Mouse (Mus musculus) ovary, adult 18-20 months (tissue): Measurements from ENCODE around the gene Usp6nl.

Source experiments
- DNase-seq: peaks from one replicate; pipeline ENCODE4 v3.0.0; 2022; ENCODE audit warnings: low spot score, mixed read lengths

The Usp6nl gene

DNA sequence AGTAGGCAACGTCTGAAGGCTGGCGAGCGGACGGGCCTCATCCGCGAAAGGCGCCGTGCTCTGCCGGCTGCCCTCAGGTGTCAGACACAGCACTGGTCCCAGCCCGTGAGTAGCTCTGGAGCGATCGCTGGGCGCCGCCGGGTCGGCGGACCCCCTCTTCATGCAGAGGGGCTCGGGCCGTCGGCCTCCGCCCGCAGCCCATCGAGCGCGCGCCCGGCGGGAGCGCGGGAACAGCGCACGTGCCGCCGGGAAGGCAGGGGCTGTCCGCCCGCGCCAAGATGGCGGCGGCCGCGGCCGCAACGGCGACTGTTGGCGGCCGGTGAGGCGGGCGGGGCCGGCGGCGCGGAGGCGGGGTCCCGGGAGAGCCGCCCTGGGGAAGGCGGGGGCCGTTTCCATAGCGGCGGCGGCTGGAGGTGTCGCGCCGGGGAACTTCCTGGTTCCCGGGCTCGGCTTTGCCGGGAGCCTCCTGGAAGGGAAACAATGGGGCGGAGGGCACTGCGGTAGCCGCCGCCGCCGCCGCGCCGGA, at the start of gene Usp6nl:
Gene Usp6nl, plus strand, starts transcription at position 292 of the 526 bp plus-strand sequence.
- DNase-seq: peak; percentile 88

DNA sequence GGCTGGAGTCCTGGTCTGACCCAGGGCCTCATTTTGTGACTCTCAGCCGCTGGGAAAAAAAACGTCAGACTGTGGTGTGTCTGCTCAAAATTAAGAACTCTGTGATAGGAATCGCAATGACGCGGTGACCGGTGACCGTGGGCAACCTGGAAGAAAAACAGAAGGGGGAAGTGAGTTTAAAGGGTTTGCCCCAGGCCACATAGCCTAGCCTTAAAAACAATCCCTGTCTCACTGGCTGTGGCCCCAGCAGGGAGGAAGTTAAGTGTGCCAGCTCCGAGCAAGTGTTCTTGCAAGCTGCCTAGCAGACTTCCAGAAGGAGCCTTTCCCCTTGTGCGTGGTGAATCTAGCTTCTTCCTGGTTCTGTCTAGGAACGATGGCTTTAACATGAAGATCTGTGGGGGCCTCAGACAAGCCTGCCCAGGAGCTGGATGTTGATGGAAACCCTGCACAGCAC, 49.0 kb upstream of the Usp6nl start:
- no peak for DNase-seq

DNA sequence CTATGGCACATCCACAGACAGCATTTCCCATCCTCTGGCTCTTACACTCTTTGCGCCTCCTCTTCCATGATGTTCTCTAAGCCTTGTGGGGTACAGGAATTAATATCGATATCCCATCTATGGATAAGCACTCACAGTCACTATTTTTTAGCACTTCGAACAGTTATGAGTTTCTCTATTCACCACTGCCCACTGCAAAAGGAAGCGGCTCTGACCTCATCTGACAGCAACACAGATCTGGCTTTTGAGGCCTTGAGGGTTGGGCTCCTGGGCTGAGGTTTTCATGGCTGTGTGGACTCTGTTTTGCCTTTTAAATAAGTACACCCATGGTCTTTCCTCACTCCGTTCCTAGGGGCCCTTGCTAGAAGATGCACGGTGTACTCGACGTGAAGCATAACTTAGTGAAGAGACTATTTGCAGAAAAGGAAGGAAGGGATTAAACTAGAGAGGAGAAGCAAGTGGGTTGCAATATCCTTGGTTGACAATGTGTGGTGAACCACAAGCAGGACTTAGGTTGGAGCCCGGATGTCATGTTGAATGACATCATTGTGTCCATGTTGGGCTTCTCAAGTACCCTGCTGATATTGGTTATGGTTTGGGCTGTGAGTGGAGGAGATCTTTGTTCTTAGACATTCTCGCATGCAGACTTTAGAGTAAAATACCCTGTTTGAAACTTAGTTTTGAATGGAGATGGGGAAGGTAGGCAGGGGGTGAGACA, 43.5 kb upstream of the Usp6nl start:
- DNase-seq: no peak

DNA sequence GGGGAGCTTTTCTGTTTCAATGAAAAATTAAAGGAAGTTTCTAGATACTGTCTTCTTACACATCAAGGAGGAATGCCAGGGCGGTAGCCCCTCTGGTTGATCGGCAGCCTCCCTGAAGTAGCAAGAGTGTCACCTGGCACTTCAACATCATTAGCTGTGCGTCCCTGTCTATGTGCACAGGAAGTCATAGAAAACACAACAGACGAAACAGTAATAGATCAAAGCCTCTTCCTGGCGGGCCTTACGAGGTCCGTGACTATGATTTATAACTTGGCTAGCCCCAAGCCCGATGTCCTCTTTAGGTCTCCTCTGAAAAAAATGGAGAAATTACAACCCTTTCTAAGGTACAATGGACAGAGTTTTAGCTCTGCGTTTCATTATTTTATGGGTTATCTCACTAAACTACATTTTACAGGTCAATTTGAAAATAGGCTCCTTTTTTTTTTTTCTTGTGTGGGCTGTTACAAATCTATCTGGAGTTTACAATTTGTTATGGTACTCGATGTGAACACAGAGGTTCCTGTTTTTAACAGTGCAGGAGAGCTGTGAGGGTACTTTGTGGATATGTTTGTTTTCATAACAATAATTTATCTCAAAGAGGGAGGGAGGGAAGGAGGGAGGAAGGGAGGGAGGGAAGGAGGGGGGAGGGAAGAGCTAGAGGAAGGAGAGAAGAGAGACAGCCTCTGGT, 42.7 kb upstream of the Usp6nl start:
- DNase-seq: no peak

DNA sequence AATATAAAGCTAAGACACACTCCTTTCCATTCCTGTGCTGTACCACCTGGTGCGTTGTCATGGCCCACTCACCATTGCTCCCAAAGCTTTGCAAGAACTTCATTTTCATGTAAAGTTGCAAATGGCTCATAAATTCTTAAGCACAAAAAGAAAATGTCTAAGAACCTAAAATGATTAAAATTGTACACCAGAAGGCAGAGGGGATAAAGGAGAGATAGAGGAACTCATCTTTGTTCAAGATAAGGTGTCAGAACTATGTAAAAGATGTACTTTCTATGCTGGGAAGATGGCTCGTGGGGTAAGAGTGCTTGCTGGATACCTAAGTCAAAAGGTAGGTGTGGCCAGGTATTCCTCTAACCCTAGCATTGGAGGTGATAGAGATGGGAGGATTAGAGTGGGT, 38.9 kb upstream of the Usp6nl start:
- DNase-seq: no peak

DNA sequence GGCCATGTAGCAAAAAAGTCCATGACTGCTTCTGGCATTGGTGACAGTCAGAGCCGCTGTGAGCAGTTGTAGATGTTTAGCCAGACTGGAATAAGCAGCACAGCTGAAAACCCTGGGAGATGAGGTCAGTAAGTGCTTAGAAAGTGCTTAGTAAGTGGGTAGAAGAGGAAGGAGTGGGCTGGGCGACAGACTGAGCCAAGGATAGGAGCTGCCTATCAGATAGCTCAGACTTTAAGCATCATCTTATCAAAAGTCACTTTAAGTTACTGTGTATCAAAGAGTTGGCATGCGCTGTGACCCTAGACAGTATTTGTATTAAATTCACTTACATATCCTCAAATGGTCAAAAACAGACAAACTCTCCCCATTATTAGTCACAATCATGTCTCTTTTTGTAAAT, 37.7 kb upstream of the Usp6nl start:
- DNase-seq: no peak

DNA sequence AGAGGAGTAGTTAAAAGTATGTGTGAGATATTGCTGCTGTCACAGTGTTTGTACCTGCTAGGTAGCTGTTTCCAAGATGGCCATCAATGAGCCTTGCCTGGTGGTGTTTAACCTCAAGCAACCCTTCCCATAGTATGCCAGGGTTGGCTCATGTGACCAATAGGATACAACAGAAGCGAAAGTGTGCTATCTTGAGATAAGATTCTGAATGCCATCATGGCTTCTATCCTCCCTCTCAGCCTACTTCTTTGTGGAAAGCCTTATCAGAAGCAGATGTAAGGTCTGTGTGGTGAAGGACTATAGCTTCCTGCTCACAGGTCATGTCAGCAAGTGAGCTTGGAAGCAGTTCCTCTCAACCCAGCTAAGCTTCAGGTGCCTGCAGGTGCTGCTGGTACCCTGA, 36.7 kb upstream of the Usp6nl start:
- no peak for DNase-seq

DNA sequence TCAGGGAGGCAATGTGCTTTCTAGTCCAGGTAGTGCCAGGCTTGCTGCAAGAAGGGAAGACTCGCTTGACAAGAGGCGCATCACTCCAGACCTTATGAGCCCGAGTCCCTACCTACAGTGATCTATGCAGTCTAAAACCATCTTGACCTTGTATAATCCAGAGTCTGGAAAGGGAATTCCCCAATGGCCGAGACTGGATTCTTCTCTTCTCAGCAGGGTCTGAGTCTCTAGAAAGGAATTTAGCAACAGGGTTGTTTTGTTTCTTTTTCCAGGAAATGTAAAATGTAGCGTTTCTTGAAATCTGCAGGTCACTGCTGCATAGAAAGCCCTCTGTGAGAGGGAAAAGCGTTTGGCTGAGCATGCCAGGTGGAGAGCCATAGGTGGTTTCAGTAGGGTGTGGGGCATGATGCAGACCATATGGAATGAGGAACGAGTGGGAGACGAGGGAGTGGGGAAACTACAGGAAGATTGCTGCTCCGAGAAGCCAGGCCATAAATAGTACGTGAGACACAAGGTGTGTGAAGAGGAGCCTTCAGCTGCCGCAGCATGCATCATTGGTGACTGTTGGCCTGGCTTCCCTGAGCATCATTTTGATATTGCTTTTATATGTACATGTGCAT, 28.5 kb upstream of the Usp6nl start:
- no peak for DNase-seq

DNA sequence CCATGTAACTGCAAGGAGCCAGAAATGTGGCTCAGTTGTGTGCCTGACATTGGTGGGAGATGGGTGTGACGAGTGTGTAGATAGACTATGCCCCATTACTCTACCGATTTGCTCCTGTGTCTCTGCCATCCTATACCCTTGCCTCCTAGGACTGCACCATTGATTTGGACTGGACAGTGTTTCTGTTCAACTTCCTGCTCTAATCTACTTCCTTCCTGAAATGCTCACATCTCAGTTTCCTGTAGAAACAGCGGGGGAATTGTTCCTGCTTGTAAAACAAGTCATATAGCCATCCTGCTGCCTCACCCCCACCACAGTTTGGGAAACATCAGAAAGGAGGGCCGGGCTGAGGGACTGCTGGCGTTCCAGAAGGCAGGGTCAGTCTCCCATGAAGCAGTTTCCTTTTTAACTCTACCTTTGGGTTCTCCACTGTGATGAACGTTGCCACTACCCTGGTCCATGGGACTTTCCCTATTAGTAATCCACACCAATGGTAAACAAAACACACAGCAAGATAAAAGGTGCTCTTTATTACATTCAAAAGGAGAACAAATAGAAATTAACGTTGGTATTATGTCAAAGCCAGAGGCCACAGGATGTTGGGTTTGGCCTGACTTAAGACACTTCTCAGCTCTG, 27.4 kb upstream of the Usp6nl start:
- no peak for DNase-seq

DNA sequence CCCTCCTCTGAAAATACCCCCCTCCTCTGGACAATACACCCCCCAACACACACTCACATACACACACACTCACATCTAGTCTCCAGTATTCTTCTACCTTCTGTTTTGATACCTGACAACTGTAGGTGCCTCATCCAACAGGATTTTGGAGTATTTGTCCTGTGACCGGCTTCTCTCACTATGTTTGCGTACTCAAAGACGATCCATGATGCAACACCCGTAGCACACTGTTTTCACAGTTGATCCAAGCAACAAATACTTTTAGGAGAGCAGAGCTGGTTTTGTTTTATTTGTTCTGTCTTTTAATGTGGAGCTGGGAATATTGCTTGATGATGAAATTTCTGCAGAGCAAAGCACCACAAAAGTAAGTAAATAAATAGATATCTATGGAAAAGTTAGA, 17.7 kb upstream of the Usp6nl start:
- no peak for DNase-seq

DNA sequence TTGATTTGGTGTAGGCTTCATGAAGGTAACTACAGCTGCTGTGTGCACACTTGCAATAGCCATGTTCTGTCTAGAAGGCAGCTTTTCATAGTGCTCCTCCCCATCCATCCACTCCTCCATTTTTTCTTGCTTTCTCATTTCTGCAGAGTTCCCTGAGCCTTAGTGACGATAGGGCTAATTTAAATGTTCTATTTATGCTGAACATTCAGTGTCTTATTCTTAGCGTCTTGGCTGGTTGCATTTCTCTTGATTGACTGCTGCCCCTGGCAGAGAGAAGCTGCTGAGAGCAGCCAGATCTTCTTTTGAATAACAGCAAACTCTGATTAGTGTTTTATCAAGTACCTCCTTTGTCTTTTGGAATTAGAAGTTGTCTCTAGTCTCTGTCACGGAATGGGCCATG, 15.6 kb upstream of the Usp6nl start:
- no peak for DNase-seq

DNA sequence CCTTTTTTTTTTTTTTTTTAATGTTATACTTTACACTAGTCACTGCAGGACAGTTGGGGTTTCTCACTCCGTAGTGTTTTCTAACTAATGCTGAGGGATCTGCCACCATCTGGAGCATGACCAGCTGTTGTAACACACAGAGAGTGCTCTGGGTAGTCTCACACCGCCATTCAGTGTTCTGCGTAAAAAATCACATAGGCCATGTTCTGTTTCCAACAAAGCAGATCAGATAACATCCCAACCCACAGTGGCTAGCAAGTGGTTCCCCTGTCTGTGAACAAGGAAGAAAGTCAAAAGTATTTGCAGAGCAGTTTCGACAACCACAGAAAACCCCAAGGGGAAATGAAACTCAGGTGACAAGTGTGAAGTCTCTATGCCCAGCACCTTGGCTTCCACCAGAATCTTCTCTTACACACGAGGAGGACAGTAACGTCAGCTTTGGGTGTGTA, 13.1 kb upstream of the Usp6nl start:
- DNase-seq: no peak

DNA sequence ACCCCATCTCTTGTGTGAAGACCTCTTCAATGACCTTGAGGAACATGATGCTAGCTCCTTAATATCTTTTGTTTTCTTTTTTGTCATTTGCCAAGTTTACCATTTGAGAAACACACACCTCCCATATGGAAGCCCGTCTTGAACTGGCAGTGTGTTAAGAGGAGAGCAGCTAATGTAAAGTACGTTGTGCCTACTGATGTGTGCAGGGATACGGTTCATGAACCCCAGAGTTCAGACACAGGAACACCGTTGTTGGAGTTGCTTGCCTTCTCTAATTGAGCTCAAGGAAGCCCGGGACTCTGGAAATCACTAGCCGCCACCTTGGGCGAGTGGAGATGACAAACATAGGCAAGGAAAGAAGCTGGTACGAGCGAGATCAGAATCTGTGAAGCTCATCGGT, 9.7 kb upstream of the Usp6nl start:
- no peak for DNase-seq

DNA sequence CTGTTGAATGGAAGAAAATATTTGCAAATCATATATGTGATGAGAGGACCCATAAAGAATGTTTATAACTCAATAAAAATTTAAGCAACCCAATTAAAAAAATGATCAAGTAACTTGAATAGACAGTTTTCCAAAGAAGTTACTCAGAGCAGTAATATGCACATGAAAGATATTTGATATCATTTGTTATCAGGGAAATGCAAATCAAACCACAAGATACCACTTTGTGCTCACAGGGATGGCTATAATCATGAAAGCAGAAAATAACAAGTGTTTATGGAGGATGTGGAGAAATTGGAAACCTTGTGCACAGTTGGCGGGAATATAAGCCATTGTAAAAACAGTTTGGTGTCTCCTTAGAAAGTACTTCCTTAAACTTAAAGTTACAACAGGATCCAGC, 8.7 kb upstream of the Usp6nl start:
- no peak for DNase-seq

DNA sequence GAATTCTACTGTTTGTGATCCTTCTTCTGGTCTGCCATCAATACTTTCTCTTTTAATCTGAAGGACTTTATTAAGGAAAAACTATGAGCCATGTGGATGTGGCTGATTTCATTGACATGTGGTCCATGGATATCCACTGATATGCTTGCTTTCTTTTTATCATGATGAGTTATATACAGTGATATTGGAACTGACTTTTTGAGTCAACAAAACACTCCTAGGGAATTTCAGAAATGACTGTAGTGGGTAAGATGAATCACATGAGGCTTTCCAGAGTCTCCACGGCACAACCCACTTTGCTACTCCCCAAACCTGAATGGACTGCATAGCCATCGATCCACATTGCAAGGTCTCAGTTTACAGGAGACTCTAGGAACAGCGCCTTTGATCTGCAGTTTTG, 2.3 kb upstream of the Usp6nl start:
- no peak for DNase-seq

DNA sequence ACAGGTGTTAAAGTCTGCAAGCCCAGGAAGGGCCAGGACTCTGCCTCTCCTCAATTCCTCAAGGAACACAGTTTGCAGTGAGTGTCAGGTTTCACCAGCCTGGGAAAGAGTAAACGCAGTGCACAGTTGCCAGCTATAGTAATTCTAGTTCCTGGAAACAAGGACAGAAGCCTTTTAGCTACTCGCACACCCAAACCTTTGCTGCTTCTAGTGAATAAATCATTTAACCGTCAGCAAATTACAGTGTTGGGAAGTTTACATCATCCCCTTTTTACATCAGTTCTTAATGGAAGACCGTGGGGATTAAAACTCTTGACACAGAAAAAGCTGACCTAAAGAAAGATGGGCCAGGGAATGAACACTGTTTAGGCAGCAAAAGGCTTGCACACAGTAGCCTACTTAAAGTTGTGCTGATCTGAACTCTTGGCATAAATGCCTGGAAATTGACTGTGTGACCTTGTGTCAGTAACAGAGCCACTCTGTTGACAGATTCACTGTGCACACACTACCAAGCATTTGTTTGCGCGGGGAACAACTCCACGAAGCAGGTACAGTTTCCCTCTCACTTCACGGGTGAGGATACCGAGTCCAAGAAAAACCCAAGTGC, 595 bp upstream of the Usp6nl start:
- no peak for DNase-seq

DNA sequence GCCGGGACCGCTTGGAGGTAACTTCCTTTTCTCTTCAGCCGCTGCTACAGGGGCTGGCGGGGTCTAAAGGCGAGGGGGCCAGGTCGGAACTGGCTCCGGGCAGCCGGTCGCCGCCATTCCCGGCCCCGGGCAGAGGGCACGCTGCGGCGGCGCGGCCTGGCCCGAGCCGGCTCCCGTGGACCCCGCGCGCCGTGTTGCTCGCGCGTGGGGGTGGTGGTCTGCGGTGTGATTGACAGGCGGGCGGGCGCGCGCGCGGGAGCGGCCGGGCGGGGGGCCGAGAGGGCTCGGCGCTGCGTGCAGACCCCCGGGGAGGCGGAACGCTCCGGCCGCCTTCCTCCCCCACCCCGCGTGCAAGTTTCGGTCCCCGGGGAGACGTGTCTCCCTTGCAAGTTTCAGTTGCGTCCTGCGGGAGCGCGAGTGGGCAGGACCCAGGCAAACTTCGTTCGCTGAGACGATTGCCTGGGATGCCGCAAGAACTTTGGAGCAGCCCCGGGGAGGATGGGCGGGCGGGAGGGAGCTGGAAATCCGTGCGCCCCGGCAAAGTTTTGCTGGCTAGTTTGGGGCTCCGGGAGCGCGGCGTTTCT, 563 bp downstream of the Usp6nl start:
- peak; percentile 50 for DNase-seq

DNA sequence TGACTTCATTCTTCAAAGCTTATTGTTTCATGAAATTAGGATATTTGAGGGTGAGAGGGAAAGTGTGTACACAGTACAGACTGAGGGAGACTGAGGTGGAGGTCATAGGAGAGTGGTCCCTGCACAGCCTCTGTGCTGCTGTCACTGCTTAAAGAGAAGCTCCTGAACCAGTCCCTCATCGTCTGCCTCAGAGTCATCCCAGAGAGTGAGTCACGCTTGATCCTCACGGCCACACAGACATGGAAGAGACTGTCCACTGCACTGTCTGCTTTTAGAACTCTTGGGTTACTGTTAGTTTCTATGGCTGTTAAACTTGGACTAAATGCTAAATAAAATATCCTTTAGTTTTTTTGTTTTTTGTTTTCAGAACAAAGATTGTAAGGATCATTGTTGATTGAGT, 3.2 kb downstream of the Usp6nl start:
- no peak for DNase-seq

DNA sequence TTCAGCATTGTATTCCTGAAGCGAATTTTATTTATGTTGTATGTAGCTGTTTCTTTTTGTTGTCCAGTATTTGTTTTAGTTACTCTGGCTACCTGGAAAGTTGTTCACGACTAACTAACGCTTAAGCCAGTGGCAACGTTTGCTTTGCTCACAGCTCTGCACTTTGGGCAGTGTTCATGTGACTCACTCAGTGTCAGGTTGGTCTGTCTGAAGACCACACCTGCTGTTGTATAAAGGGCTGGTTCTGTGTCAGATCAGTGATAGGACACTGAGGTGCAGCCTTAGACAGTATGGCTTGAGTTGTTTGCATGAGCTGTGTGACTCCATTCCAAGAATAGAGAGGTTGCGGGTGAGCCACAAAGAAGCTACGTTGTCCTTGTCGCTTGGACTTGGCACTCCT, 6.5 kb downstream of the Usp6nl start:
- DNase-seq: no peak

DNA sequence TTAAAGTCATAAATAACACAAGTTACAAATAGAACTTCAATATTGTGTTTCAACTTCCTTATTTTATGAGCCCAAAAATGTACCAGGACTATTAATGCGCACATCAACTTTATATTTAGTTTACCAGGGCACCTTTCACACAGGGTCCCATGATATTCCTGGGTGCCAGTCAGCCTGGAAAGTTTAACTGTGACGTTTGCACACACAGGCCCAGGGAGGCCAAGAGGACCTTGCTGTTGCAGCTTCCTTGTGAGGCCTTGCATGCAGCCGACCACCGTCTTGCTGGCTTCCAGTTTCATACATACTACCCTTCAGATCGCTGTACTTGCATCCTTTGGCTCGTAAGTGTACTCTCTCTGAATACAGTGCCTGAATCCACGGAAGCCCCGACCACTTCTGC, 8.3 kb downstream of the Usp6nl start:
- DNase-seq: no peak

DNA sequence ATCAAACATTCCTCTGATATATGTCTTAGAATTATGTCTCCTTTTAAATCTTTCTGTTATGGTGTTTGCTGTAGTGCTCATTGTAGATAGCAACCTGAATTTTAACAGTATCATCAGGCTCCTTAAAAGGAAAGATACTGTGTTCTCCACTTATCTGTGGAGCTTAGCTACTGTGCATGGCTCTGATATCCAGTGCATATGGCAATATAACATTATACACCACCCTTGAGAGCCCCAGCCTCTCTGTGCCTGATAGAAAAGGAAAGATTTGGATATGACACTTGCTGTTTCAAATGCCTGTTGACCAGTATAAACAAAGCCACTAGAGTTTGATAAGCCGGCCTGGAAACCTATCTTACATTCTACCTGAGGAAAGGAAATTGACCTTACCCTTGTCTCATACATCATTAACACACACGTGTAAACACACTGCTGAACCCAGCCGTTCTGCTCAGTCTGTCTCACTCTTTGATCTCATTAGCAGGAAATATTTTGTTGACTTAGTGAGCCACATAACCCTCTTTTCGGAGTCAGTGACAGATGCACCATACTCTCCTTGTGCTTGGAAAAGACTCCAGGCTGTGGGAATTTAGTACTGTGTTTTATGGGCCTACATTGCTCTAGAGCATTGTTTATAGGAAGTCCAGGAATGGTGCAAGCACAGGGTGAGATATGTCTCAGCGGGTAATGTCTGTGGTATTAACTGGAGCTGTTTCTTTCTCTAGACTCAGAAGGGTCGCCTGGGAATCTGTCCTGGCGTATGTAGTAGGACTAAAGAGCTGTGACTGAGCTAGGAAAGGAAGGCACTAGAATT, 9.1 kb downstream of the Usp6nl start:
- no peak for DNase-seq
